ENCODE assay signal across 13 mouse cellular contexts in the genomic region with DNA sequence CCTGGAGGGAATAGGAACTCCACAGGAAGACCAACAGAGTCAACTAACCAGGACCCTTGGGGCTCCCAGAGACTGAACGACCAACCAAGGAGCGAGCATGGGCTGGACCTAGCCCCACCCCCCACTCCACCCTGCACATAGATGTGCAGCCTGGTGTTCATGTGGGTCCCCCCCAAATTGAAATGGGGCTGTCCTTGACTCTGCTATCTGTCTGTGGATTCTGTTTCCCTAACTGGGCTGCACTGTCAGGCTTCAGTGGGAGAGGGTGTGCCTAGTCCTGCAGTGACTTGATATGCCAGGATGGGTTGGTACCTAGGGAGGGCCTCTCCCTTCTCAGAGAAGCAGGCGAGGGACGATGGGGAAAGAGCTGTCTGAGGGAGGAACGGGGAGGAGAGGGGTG.
DNase-seq lines count a peak whose midpoint lies in the region; ATAC-seq and TF ChIP-seq lines count a peak whose summit lies in the region.
"Had no signal": no experiment of that assay in that cellular context is flagged by ENCODE, and none has a peak within 500 bp of the region (broad histone marks: within the 10 kb centered on the region; RNA-seq: fewer than 3 reads in every experiment).

No protein-coding gene starts in this region.

- 85% methylated on average over 5 of the region's 5 CpGs for WGBS in heart, embryonic 12.5 days
- WGBS in stomach, embryonic 14.5 days: 88% methylated on average over 5 of the region's 5 CpGs
- WGBS in stomach, postnatal 0 days: 84% methylated on average over 5 of the region's 5 CpGs
- 51% methylated on average over 5 of the region's 5 CpGs for WGBS in liver, embryonic 12.5 days (ENCODE audit: insufficient replicate concordance)
- WGBS in cerebellum, adult 2 months: 86% methylated on average over 5 of the region's 5 CpGs

- no peak overlapping the region for H3K4me2 ChIP-seq in heart, embryonic 12.5 days
- no peak overlapping the region for H3K4me2 ChIP-seq in stomach, embryonic 14.5 days (replicated peaks; ENCODE audit: low read depth, low read length)
- no peak overlapping the region for H3K4me2 ChIP-seq in stomach, postnatal 0 days (replicated peaks; ENCODE audit: low read depth)
- H3K4me2 ChIP-seq in liver, embryonic 12.5 days: peak overlapping the region; percentile 49

- H3K36me3 ChIP-seq in heart, embryonic 12.5 days: no peaks in the 10 kb centered on the region
- no peaks in the 10 kb centered on the region for H3K36me3 ChIP-seq in stomach, embryonic 14.5 days (ENCODE audit: control insufficient read depth, insufficient read depth, low read length)
- no peaks in the 10 kb centered on the region for H3K36me3 ChIP-seq in stomach, postnatal 0 days (ENCODE audit: control insufficient read depth, insufficient read depth, low read length)
- H3K36me3 ChIP-seq in liver, embryonic 12.5 days: no peaks in the 10 kb centered on the region

- H3K27me3 ChIP-seq in heart, embryonic 12.5 days (replicated peaks): peaks cover 4% of the 10 kb centered on the region
- H3K27me3 ChIP-seq in stomach, embryonic 14.5 days (ENCODE audit: control insufficient read depth, insufficient read depth, low read length): no peaks in the 10 kb centered on the region
- H3K27me3 ChIP-seq in stomach, postnatal 0 days (ENCODE audit: control insufficient read depth, insufficient read depth, low read length): no peaks in the 10 kb centered on the region
- H3K27me3 ChIP-seq in liver, embryonic 12.5 days (replicated peaks): no peaks in the 10 kb centered on the region
- no peaks in the 10 kb centered on the region for H3K27me3 ChIP-seq in cerebellum, adult 2 months (ENCODE audit: control insufficient read depth, insufficient read depth, low read length)

- intact Hi-C loops in heart, postnatal 14 days (cut with DNase I): no loop called here

- H3K4me1 ChIP-seq in heart, embryonic 12.5 days (replicated peaks): no peaks in the 10 kb centered on the region; the same call in 1 of the 2 replicates
- peaks cover 10% of the 10 kb centered on the region; the same call in 1 of the 2 replicates for H3K4me1 ChIP-seq in stomach, embryonic 14.5 days (ENCODE audit: control insufficient read depth, insufficient read depth, low read length)
- H3K4me1 ChIP-seq in stomach, postnatal 0 days (replicated peaks; ENCODE audit: control insufficient read depth, insufficient read depth): no peaks in the 10 kb centered on the region
- peaks cover 82% of the 10 kb centered on the region for H3K4me1 ChIP-seq in liver, embryonic 12.5 days
- H3K4me1 ChIP-seq in cerebellum, adult 2 months (ENCODE audit: control insufficient read depth, insufficient read depth, low read length): 0 out of 2 replicates have a peak, but pooled peaks cover 3% of the 10 kb centered on the region

- TF ChIP-seq EP300 in stomach, postnatal 0 days (optimal IDR thresholded peaks at IDR 0.05): no peak

- H3K27ac ChIP-seq in heart, embryonic 12.5 days (ENCODE audit: poor library complexity, severe bottlenecking): peak overlapping the region; percentile 26; the same call in 1 of the 2 replicates
- H3K27ac ChIP-seq in stomach, embryonic 14.5 days (ENCODE audit: low read length): no peak overlapping the region
- H3K27ac ChIP-seq in stomach, postnatal 0 days (replicated peaks): no peak overlapping the region
- peak overlapping the region; percentile 95 for H3K27ac ChIP-seq in liver, embryonic 12.5 days
- no peak overlapping the region for H3K27ac ChIP-seq in cerebellum, adult 2 months (ENCODE audit: insufficient read depth, low read length)

- no peaks in the 10 kb centered on the region for H3K9me3 ChIP-seq in heart, embryonic 12.5 days (replicated peaks)
- H3K9me3 ChIP-seq in stomach, embryonic 14.5 days (ENCODE audit: control insufficient read depth, low read depth, low read length): no peaks in the 10 kb centered on the region
- H3K9me3 ChIP-seq in stomach, postnatal 0 days (ENCODE audit: control insufficient read depth, low read length): no peaks in the 10 kb centered on the region
- no peaks in the 10 kb centered on the region for H3K9me3 ChIP-seq in liver, embryonic 12.5 days (replicated peaks)

- no peak for TF ChIP-seq CTCF in stomach, postnatal 0 days (IDR thresholded peaks at IDR 0.05; ENCODE audit: low read depth)
- no peak for TF ChIP-seq CTCF in cerebellum, adult 2 months (IDR thresholded peaks at IDR 0.05; ENCODE audit: borderline replicate concordance, insufficient read depth, low read depth, low read length)

- TF ChIP-seq POLR2A in cerebellum, adult 2 months (IDR thresholded peaks at IDR 0.05; ENCODE audit: borderline replicate concordance, insufficient read depth, low read length): no peak

- H3K9ac ChIP-seq in heart, embryonic 12.5 days: no peak overlapping the region
- H3K9ac ChIP-seq in stomach, embryonic 14.5 days (replicated peaks; ENCODE audit: low read depth, low read length): no peak overlapping the region
- H3K9ac ChIP-seq in stomach, postnatal 0 days (ENCODE audit: low read length): no peak overlapping the region
- H3K9ac ChIP-seq in liver, embryonic 12.5 days: peak overlapping the region; percentile 56
- H3K9ac ChIP-seq: forebrain, postnatal 0 days had no signal

- peak; percentile 93 for ATAC-seq in heart, embryonic 12.5 days (ENCODE audit: insufficient number of reproducible peaks, low FRiP score)
- peak; percentile 83; the same call in 1 of the 2 replicates for ATAC-seq in stomach, embryonic 14.5 days (ENCODE audit: insufficient number of reproducible peaks, insufficient read depth, low FRiP score, low read depth)
- no peak for ATAC-seq in stomach, postnatal 0 days (ENCODE audit: low FRiP score, low TSS enrichment)
- ATAC-seq in liver, embryonic 12.5 days: peak; percentile 97
- ATAC-seq: CD4-positive, CD25-positive, alpha-beta regulatory T cell, adult 4 months had no signal

- H3K4me3 ChIP-seq in heart, embryonic 12.5 days: no peak overlapping the region
- no peak overlapping the region for H3K4me3 ChIP-seq in stomach, embryonic 14.5 days (ENCODE audit: low read depth, low read length)
- H3K4me3 ChIP-seq in stomach, postnatal 0 days (ENCODE audit: low read depth, low read length): no peak overlapping the region
- H3K4me3 ChIP-seq in liver, embryonic 12.5 days: no peak overlapping the region
- no peak overlapping the region for H3K4me3 ChIP-seq in cerebellum, adult 2 months (replicated peaks; ENCODE audit: insufficient read depth, low read depth, low read length)

- DNase-seq in heart, postnatal 14 days: no peak
- DNase-seq in stomach, postnatal 0 days (ENCODE audit: low spot score): no peak
- no peak for DNase-seq in urinary bladder, adult 2 months (ENCODE audit: low spot score)
- no peak for DNase-seq in left cerebral cortex, adult 9 months (ENCODE audit: low spot score in 2 of 2)
- DNase-seq in cerebellum, adult 2 months: no peak
- DNase-seq: forebrain, postnatal 0 days; kidney, postnatal 4 days; lung, adult 2 months; thymus, adult 18-20 months had no signal

Comparison
In these comparisons a context has a peak if more than half of its experiments do, and no peak if none do; other contexts are left out.
1. H3K27ac ChIP-seq: peak in heart, embryonic 12.5 days (single experiment) and liver, embryonic 12.5 days (single experiment); none in stomach, embryonic 14.5 days (single experiment), stomach, postnatal 0 days (single experiment) and cerebellum, adult 2 months (single experiment).